Mouse (Mus musculus): Measurements from ENCODE around the gene Fsip1. TPM values are rescaled to one million over a fixed set of nuclear protein-coding genes. Genes with fewer than 3 reads are reported as not detected.

Gene Fsip1
- total RNA-seq, 2 experiments from 2014 or later = 0.68 to 1.2 TPM

GRCm38 (mm10) chr2:118125943-118126470 is 130.8 kb downstream of the Fsip1 start:
- DNase-seq (ENCODE audit: low spot score in 2 of 2) = no peak

- no peak for DNase-seq (ENCODE audit: low spot score in 2 of 2)
These were observed 131.4 kb downstream of the Fsip1 start for GRCm38 (mm10) chr2:118125211-118125939.

DNA sequence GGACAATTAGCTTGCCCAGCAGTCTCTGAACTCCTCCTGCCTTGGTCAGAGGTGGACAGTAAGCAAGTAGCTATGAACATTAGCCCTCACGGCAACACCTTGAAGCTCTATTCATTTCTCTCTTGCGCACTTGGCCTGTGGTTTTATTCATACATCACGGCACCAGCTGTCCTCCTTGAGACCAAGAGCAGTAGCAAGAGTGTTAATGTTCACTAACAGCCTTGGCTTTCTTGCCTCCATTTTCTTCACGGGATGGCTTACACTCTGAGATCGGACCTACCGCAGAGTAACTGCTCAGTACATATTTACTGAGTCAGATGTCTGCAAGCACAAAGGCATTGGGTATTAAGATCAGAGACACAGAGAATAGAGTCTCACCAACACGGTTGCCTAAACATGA is 132.3 kb downstream of the Fsip1 start:
- DNase-seq (ENCODE audit: low spot score in 2 of 2) = no peak

DNA sequence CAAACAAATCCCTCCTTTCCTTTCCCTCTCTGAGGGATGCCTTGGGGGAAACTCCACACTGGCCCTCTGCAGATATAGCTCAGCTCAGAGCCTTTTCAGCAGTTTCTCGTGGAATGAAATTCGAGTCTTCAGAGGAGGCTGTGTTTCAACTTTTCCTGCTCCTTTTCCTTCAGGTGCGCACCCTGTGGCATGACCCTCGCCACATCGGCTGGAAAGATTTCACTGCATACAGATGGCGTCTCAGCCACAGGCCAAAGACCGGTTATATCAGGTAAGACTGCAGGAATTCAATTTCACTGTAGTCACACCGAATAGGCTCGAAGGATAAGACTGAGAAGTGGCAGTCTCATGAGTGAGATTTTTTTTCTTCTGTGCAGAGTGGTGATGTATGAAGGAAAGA is 133.0 kb downstream of the Fsip1 start:
- no peak for DNase-seq (ENCODE audit: low spot score in 2 of 2)

DNA sequence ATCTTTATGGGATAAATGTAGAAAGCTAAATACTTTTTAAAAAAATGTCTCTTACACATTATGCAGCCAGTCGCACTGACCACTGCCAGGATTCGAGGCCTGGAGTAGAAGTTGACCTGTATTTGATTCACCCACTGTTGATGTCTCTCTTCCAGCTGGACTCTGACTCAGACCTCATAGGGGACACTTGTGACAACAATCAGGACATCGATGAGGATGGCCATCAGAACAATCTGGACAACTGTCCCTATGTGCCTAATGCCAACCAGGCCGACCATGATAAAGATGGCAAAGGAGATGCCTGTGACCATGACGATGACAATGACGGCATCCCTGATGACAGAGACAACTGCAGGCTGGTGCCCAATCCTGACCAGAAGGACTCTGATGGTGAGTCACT is 134.5 kb downstream of the Fsip1 start:
- DNase-seq (ENCODE audit: low spot score in 2 of 2) = no peak

GRCm38 (mm10) chr2:118120751-118121150 is 136.0 kb downstream of the Fsip1 start:
- no peak for DNase-seq (ENCODE audit: low spot score in 2 of 2)

DNA sequence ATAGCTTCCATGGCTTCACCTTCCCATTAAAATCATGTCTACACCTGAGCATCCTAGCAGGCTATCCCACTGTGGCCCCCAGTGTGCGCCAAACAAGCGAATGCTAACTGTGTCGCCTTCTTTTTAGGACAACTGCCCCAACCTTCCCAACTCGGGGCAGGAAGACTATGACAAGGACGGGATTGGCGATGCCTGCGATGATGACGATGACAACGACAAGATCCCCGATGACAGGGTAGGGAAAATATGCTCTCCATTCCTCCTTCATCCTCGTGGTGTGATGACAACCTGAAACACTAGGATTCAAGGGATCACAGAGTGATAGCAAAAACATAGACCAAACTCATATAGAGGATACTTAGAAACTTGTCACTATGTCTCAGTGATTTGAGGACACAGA is 136.7 kb downstream of the Fsip1 start:
- no peak for DNase-seq (ENCODE audit: low spot score in 2 of 2)

GRCm38 (mm10) chr2:118119684-118120083 is 137.1 kb downstream of the Fsip1 start:
- no peak for DNase-seq (ENCODE audit: low spot score in 2 of 2)

DNA sequence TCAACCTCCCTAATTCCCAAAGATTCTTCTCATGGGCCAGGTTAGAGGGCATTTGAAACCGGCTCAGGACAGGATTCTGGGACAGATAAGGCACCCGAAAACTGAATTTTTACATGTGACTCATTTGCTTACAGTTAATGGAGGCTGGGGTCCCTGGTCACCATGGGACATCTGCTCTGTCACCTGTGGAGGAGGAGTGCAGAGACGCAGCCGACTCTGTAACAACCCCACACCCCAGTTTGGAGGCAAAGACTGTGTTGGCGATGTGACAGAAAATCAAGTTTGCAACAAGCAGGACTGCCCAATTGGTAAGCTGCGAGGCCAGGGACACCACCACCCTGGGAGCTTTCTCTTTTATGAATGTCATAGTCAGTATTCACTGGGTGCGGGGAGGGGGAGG is 138.3 kb downstream of the Fsip1 start:
- no peak for DNase-seq (ENCODE audit: low spot score in 2 of 2)

GRCm38 (mm10) chr2:118118045-118118444 is 138.7 kb downstream of the Fsip1 start:
- no peak for DNase-seq (ENCODE audit: low spot score in 2 of 2)

DNA sequence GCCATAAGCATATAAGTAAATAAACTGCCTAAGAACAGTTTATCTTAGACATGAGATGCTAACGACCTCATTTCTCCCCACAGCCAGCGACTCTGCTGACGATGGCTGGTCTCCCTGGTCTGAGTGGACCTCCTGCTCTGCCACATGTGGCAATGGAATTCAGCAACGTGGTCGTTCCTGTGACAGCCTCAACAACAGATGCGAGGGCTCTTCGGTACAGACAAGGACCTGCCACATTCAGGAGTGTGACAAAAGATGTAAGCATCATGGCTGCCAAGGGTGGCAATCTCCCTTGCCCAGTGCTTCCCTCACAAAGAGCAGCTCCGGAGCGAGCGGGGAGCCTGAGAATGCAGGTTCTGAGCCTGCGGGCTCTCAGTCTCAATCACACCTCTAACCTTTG is 139.4 kb downstream of the Fsip1 start:
- no peak for DNase-seq (ENCODE audit: low spot score in 2 of 2)

DNA sequence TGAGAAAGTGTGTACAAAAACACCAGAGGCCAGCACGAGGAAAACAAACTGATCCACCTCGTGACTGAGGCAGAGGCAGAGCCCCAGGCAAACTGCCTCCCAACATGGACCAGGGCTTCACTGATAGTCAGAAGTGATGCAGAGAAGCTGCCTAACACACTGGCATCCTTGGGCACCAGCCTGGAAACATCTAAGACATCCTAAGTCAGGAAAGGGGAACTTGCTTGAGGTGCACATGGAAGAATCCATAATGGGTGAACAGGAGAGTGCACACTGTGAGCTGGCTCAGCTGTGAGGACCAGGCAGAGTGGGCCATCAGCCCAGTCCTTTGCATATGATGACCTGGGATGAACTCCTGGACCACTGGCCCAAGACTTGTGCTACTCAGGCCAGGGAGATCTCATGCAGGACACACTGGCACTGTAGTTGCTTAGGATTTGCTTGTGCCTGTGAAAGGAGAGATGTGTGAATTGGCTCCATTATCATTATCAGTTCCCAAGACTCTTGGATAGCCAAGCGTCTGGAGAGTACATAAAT is 139.9 kb downstream of the Fsip1 start:
- no peak for DNase-seq (ENCODE audit: low spot score in 2 of 2)

DNA sequence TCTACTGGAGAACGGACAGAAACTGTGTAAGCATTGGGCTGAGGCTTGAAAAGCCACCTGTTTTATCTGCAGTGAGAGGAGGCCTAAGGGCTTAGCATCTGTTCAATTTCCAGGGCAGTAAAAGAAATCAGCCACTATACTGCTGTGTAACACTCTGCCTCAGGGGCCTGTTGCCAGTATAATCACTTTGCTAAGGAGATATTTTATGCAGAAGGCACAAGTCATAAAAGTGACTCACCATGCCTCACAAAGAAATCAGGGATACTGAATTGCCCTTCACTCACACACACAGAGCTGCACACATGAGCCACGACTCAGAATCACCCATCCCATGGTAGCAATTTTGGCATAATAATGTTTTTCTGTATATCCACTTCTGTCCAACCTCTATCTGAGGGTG is 140.6 kb downstream of the Fsip1 start:
- DNase-seq (ENCODE audit: low spot score in 2 of 2) = no peak

GRCm38 (mm10) chr2:118115647-118116046 is 141.1 kb downstream of the Fsip1 start:
- DNase-seq (ENCODE audit: low spot score in 2 of 2) = no peak

GRCm38 (mm10) chr2:118114671-118115070 is 142.1 kb downstream of the Fsip1 start:
- DNase-seq (ENCODE audit: low spot score in 2 of 2) = no peak

DNA sequence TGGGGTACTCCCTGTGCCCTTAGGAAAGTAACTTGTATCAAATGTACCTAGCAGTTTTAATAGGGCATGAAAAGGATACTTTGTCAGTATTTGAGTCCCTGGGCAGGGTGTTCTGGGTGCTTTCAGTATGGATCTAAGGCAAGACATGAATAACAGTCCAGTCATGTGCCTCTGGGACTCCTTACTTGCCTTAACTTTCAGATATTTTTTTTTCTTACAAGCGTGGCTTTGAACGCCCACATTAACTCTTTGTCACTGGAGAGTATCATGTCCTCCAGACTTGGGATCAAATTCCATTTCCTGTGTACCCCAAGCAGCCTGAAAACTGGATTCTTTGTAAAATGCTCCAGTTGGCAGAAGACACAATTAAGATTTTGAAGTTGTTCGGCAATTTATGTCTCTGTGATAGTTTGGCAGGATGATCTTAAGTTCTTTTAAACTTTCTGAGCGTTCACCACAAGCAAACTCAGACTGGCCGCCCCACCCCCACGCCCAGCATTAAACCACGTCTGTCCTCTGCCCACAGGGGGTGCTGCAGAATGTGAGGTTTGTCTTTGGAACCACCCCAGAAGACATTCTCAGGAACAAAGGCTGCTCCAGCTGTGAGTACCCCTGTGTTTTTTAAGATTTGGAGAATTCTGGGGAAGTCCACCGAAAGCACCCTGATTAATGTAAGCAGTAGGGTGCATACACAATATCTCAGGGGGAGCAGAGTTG is 142.8 kb downstream of the Fsip1 start:
- no peak for DNase-seq (ENCODE audit: low spot score in 2 of 2)

DNA sequence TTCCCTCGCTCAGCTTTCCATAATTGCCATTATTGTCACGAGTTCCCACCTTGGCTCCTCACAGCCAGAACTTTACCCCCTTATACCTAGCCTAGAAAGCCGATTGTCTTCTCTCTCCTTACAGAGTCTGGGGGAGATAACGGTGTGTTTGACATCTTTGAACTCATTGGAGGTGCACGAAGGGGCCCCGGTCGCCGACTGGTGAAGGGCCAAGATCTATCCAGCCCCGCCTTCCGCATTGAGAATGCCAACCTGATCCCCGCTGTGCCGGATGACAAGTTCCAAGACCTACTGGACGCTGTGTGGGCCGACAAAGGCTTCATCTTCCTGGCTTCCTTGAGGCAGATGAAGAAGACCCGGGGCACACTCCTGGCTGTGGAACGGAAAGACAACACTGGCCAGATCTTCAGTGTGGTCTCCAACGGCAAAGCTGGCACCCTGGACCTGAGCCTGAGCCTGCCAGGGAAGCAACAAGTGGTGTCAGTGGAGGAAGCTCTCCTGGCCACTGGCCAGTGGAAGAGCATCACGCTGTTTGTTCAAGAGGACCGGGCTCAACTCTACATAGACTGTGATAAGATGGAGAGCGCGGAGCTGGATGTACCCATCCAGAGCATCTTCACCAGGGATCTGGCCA is 143.8 kb downstream of the Fsip1 start:
- no peak for DNase-seq (ENCODE audit: low spot score in 2 of 2)

GRCm38 (mm10) chr2:118112438-118112837 is 144.3 kb downstream of the Fsip1 start:
- DNase-seq (ENCODE audit: low spot score in 2 of 2) = no peak

- peak in 1 of 2 experiments; percentile 57 for DNase-seq (ENCODE audit: low spot score in 2 of 2)
These were observed 145.2 kb downstream of the Fsip1 start, which contains the start of gene Thbs1 for GRCm38 (mm10) chr2:118111488-118112131. TSS of gene Thbs1 (plus strand) at chr2:118111876.

- peak; percentile 61 to 89 for DNase-seq (ENCODE audit: low spot score in 2 of 2)
These were observed 145.7 kb downstream of the Fsip1 start for GRCm38 (mm10) chr2:118111116-118111487.

- DNase-seq (ENCODE audit: low spot score in 2 of 2) = no peak
These were observed 146.4 kb downstream of the Fsip1 start for GRCm38 (mm10) chr2:118110225-118110915.
